Mouse (Mus musculus): ENCODE results near the gene Med27. TPM values are rescaled to one million over a fixed set of nuclear protein-coding genes. Genes with fewer than 3 reads are reported as not detected.

Med27 gene
- polyA plus RNA-seq, 1 experiment, result 33.3 TPM

DNA sequence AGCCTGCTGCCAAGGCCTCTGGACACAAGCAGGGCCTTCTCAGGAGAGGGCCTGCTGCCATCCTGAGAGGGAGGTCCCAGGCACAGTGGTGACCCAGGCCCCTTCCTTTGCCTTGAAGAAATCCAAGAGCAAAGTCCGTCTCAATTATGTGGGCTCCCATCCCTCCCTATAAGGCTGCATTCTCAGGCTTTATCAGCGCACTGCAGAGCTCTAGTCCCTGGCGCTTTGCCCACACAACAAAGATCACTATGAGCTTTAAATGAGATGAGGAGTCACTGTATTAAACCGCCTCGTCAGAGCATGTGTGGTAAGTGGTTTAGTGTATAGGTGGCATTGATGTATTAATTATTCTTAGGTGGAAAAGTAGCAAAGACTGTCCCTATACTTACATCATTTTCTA is 85.9 kb downstream of the Med27 start:
- 33% methylated on average over 5 of the region's 5 CpGs for WGBS
- Histone ChIP-seq H3K4me1 (ENCODE audit: control insufficient read depth, insufficient read depth, insufficient read length, low read length) (peaks cover 7% of the 10 kb centered on the region; the same call in 1 of the 2 replicates), H3K36me3 (ENCODE audit: control insufficient read depth, insufficient read depth, low read length) (no peaks in the 10 kb centered on the region), H3K27ac (ENCODE audit: insufficient read depth, low read depth, low read length) (no peak overlapping the region), H3K4me3 (ENCODE audit: low read depth, low read length) (no peak overlapping the region), H3K27me3 (ENCODE audit: control insufficient read depth, insufficient read depth, low read length) (no peaks in the 10 kb centered on the region)
- TF ChIP-seq CTCF (IDR thresholded peaks at IDR 0.05; ENCODE audit: extremely low read depth, insufficient read length, insufficient replicate concordance, low read depth, low read length), result no peak

DNA sequence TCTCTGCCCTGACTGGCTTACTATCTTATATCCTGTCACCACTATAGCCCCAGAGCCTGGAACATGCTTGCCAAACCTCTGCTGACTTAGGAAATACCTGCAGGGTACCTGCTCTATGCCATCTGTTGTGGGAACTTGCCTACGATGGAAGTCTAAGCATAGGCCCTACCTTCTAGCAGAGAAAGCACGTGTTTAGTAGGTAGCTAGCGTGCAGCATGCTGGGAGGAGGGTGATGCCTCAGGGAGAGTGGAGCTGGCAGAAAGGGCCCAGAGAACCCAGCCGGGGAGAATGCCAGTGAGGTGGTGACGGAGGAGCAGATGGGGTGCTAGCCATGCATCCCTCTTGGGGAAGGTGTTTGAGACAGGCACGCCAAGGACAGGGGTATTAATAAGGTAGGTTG is 89.8 kb downstream of the Med27 start:
- peaks cover 12% of the 10 kb centered on the region; the same call in 1 of the 2 replicates for H3K4me1 ChIP-seq (ENCODE audit: control insufficient read depth, insufficient read depth, insufficient read length, low read length)
- no peaks in the 10 kb centered on the region for H3K36me3 ChIP-seq (ENCODE audit: control insufficient read depth, insufficient read depth, low read length)
- H3K4me3 ChIP-seq (ENCODE audit: low read depth, low read length), result no peak overlapping the region
- H3K27me3 ChIP-seq (ENCODE audit: control insufficient read depth, insufficient read depth, low read length), result no peaks in the 10 kb centered on the region
- no peak for TF ChIP-seq POLR2A (IDR thresholded peaks at IDR 0.05; ENCODE audit: low read depth, low read length)
- no peak for TF ChIP-seq CTCF (IDR thresholded peaks at IDR 0.05; ENCODE audit: extremely low read depth, insufficient read length, insufficient replicate concordance, low read depth, low read length)
- WGBS, result 93% methylated on average over 6 of the region's 6 CpGs
- no peak overlapping the region for H3K27ac ChIP-seq (ENCODE audit: insufficient read depth, low read depth, low read length)

DNA sequence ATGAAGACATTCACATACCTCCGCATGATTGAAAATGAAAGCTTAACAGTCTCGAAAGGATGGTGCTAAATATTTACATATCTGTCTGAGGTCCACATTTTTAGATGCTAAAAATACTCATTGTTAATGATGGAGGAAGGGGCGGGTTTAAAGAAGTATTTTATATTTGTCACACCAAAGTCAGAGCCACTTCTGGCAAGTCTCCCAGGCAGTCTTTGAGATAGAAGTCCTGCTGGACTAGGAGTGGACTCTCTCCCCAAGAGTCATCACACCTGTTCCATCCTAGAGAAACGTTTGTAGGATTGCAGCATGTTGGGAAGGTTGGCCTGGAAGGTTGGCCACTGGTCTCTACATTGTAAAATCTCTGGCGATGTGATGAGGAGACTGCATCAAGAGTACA is 90.5 kb downstream of the Med27 start:
- H3K36me3 ChIP-seq (ENCODE audit: control insufficient read depth, insufficient read depth, low read length), result no peaks in the 10 kb centered on the region
- WGBS, result 73% methylated on average over 5 of the region's 5 CpGs
- H3K4me1 ChIP-seq (ENCODE audit: control insufficient read depth, insufficient read depth, insufficient read length, low read length), result peaks cover 12% of the 10 kb centered on the region; the same call in 1 of the 2 replicates
- TF ChIP-seq CTCF (IDR thresholded peaks at IDR 0.05; ENCODE audit: extremely low read depth, insufficient read length, insufficient replicate concordance, low read depth, low read length) (no peak), POLR2A (IDR thresholded peaks at IDR 0.05; ENCODE audit: low read depth, low read length) (no peak)
- H3K4me3 ChIP-seq (ENCODE audit: low read depth, low read length), result no peak overlapping the region
- H3K27me3 ChIP-seq (ENCODE audit: control insufficient read depth, insufficient read depth, low read length), result no peaks in the 10 kb centered on the region
- H3K27ac ChIP-seq (ENCODE audit: insufficient read depth, low read depth, low read length), result no peak overlapping the region

DNA sequence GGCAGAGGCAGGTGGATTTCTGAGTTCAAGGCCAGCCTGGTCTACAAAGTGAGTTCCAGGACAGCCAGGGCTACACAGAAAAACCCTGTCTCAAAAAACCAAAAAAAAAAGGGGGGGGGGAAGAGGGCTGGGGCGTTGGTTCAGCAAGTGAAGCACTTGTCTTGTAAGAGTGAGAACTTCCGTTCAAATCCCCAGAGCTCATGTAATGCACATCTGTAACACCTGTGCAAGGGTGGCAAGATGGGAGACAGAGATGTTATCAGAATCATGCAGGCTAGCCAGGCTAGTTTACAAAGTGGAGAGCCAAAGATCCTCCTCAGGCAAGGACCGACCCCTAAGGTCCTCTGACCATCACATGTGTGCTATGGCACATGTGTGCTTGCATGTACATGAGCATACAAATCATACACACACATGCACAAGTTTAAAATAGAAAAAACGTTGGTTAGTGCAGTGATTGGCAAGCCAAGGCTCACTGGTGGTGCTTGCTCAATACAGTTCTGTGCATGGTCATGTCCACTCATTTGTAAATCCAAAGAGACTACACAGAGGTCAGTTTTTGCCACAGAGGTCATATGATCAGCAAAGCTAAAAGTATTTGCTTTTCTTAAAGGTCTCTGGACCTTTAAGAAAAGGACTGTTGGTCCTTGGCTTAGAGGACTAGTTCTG is 91.4 kb downstream of the Med27 start:
- Histone ChIP-seq H3K4me3 (ENCODE audit: low read depth, low read length) (no peak overlapping the region), H3K4me1 (ENCODE audit: control insufficient read depth, insufficient read depth, insufficient read length, low read length) (peaks cover 9% of the 10 kb centered on the region; the same call in 1 of the 2 replicates), H3K36me3 (ENCODE audit: control insufficient read depth, insufficient read depth, low read length) (no peaks in the 10 kb centered on the region), H3K27me3 (ENCODE audit: control insufficient read depth, insufficient read depth, low read length) (no peaks in the 10 kb centered on the region), H3K27ac (ENCODE audit: insufficient read depth, low read depth, low read length) (no peak overlapping the region)
- WGBS, result 82% methylated on average over 4 of the region's 4 CpGs
- no peak for TF ChIP-seq CTCF (IDR thresholded peaks at IDR 0.05; ENCODE audit: extremely low read depth, insufficient read length, insufficient replicate concordance, low read depth, low read length)
- TF ChIP-seq POLR2A (IDR thresholded peaks at IDR 0.05; ENCODE audit: low read depth, low read length), result no peak

DNA sequence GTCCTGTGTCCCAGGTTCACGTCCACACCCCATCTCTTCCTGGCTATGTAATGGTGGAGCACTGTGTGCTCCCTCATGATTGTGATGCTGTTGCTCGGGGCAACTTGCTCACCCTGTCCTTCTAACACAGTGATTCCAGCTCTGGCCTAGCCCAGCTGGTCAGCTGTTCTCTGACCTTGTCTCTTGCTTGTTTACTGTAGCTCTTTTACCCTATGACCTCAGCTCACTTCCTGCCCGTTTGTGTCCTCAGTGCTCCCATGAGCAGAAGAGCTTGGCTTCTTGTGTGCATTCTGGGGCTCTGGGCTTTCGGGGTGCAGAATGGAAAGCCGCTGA is 91.9 kb downstream of the Med27 start:
- no peaks in the 10 kb centered on the region for H3K36me3 ChIP-seq (ENCODE audit: control insufficient read depth, insufficient read depth, low read length)
- no peak overlapping the region for H3K4me3 ChIP-seq (ENCODE audit: low read depth, low read length)
- no peak overlapping the region for H3K27ac ChIP-seq (ENCODE audit: insufficient read depth, low read depth, low read length)
- TF ChIP-seq POLR2A (IDR thresholded peaks at IDR 0.05; ENCODE audit: low read depth, low read length), result no peak
- no peak for TF ChIP-seq CTCF (IDR thresholded peaks at IDR 0.05; ENCODE audit: extremely low read depth, insufficient read length, insufficient replicate concordance, low read depth, low read length)
- peaks cover 13% of the 10 kb centered on the region; the same call in 1 of the 2 replicates for H3K4me1 ChIP-seq (ENCODE audit: control insufficient read depth, insufficient read depth, insufficient read length, low read length)
- H3K27me3 ChIP-seq (ENCODE audit: control insufficient read depth, insufficient read depth, low read length), result no peaks in the 10 kb centered on the region
- WGBS, result 72% methylated on average over 5 of the region's 5 CpGs

GRCm38 (mm10) chr2:29438986-29439385 is 92.4 kb downstream of the Med27 start:
- Histone ChIP-seq H3K36me3 (ENCODE audit: control insufficient read depth, insufficient read depth, low read length) (no peaks in the 10 kb centered on the region), H3K4me3 (ENCODE audit: low read depth, low read length) (no peak overlapping the region), H3K4me1 (ENCODE audit: control insufficient read depth, insufficient read depth, insufficient read length, low read length) (peaks cover 13% of the 10 kb centered on the region; the same call in 1 of the 2 replicates), H3K27ac (ENCODE audit: insufficient read depth, low read depth, low read length) (no peak overlapping the region), H3K27me3 (ENCODE audit: control insufficient read depth, insufficient read depth, low read length) (no peaks in the 10 kb centered on the region)
- 79% methylated on average over 1 of the region's 1 CpGs for WGBS
- TF ChIP-seq POLR2A (IDR thresholded peaks at IDR 0.05; ENCODE audit: low read depth, low read length), result no peak
- no peak for TF ChIP-seq CTCF (IDR thresholded peaks at IDR 0.05; ENCODE audit: extremely low read depth, insufficient read length, insufficient replicate concordance, low read depth, low read length)

DNA sequence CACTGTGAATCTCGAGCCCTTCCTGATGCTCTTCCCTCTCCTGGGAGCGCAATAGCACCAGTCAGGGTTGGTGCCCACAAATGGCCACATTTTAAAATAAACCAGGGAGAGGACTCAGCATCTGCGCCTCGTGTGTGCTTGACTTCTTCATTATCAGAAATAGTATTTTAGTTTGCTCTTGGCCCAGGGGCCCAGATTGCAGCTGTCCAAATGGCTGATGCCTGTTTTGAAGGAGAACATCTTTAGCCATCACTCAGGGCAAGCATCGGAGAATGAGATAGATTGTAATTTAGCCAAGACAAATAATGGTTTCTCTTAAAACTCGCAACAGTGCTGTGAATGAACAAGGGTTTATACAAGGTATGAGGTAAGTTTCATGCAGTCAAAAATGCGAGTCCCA is 92.8 kb downstream of the Med27 start:
- 85% methylated on average over 7 of the region's 7 CpGs for WGBS
- no peak overlapping the region for H3K4me3 ChIP-seq (ENCODE audit: low read depth, low read length)
- H3K36me3 ChIP-seq (ENCODE audit: control insufficient read depth, insufficient read depth, low read length), result no peaks in the 10 kb centered on the region
- TF ChIP-seq POLR2A (IDR thresholded peaks at IDR 0.05; ENCODE audit: low read depth, low read length), result no peak
- no peak for TF ChIP-seq CTCF (IDR thresholded peaks at IDR 0.05; ENCODE audit: extremely low read depth, insufficient read length, insufficient replicate concordance, low read depth, low read length)
- no peak overlapping the region for H3K27ac ChIP-seq (ENCODE audit: insufficient read depth, low read depth, low read length)
- no peaks in the 10 kb centered on the region for H3K27me3 ChIP-seq (ENCODE audit: control insufficient read depth, insufficient read depth, low read length)
- peaks cover 13% of the 10 kb centered on the region; the same call in 1 of the 2 replicates for H3K4me1 ChIP-seq (ENCODE audit: control insufficient read depth, insufficient read depth, insufficient read length, low read length)
